7 mouse cellular contexts compared by ENCODE assay signal in genomic region chr1:132317413-132317812, GRCm38 (mm10). TPM values are rescaled to one million over a fixed set of nuclear protein-coding genes. Genes with fewer than 3 reads are reported as not detected.
DNase-seq lines count a peak whose midpoint lies in the region; ATAC-seq and TF ChIP-seq lines count a peak whose summit lies in the region.

No protein-coding gene starts in this region.

- TF ChIP-seq CTCF in liver, postnatal 0 days (IDR thresholded peaks at IDR 0.05; ENCODE audit: low read depth): no peak

- H3K27me3 ChIP-seq in hindbrain, embryonic 11.5 days (ENCODE audit: control insufficient read depth, insufficient read depth, low read length): peaks cover 2% of the 10 kb centered on the region; the same call in 1 of the 2 replicates
- H3K27me3 ChIP-seq in liver, postnatal 0 days (ENCODE audit: insufficient read depth, low read length): 0 out of 2 replicates have a peak, but pooled peaks cover 7% of the 10 kb centered on the region
- 0 out of 2 replicates have a peak, but pooled peaks cover 10% of the 10 kb centered on the region for H3K27me3 ChIP-seq in stomach, embryonic 14.5 days (ENCODE audit: control insufficient read depth, insufficient read depth, low read length)

- WGBS in hindbrain, embryonic 11.5 days: 47% methylated on average over 4 of the region's 4 CpGs
- 28% methylated on average over 4 of the region's 4 CpGs for WGBS in liver, postnatal 0 days (ENCODE audit: insufficient replicate concordance)
- 66% methylated on average over 4 of the region's 4 CpGs for WGBS in stomach, embryonic 14.5 days

- peak; percentile 44 for DNase-seq in urinary bladder, postnatal 25 days (ENCODE audit: low spot score)
- no peak for DNase-seq in urinary bladder, postnatal 10 days (ENCODE audit: low spot score)
- no peak for DNase-seq in hindbrain, embryonic 11.5 days (ENCODE audit: low spot score)
- no peak for DNase-seq in liver, postnatal 0 days
- no peak for DNase-seq in layer of hippocampus, adult 8-10 months (ENCODE audit: low spot score in 2 of 2)
- DNase-seq in cerebellum, postnatal 36 days: no peak

- peaks cover 4% of the 10 kb centered on the region; the same call in 1 of the 2 replicates for H3K36me3 ChIP-seq in hindbrain, embryonic 11.5 days (ENCODE audit: control insufficient read depth, insufficient read depth, low read length)
- H3K36me3 ChIP-seq in liver, postnatal 0 days (replicated peaks; ENCODE audit: insufficient read depth, low read length): 0 out of 2 replicates have a peak, but pooled peaks cover 3% of the 10 kb centered on the region
- H3K36me3 ChIP-seq in stomach, embryonic 14.5 days (ENCODE audit: control insufficient read depth, insufficient read depth, low read length): no peaks in the 10 kb centered on the region

- H3K4me1 ChIP-seq in hindbrain, embryonic 11.5 days (replicated peaks; ENCODE audit: control insufficient read depth, insufficient read depth, low read length): peaks cover 28% of the 10 kb centered on the region
- peaks cover 42% of the 10 kb centered on the region for H3K4me1 ChIP-seq in liver, postnatal 0 days (ENCODE audit: insufficient read depth)
- peaks cover 5% of the 10 kb centered on the region for H3K4me1 ChIP-seq in stomach, embryonic 14.5 days (ENCODE audit: control insufficient read depth, insufficient read depth, low read length)

- ATAC-seq in hindbrain, embryonic 11.5 days (ENCODE audit: low FRiP score): no peak
- ATAC-seq in liver, postnatal 0 days: peak; percentile 32
- ATAC-seq in stomach, embryonic 14.5 days (ENCODE audit: insufficient number of reproducible peaks, insufficient read depth, low FRiP score, low read depth): no peak

- H3K27ac ChIP-seq in hindbrain, embryonic 11.5 days (ENCODE audit: low read depth, low read length): peak overlapping the region; percentile 97; the same call in 1 of the 2 replicates
- peak overlapping the region; percentile 89 for H3K27ac ChIP-seq in liver, postnatal 0 days (ENCODE audit: low read depth)
- no peak overlapping the region; the same call in 1 of the 2 replicates for H3K27ac ChIP-seq in stomach, embryonic 14.5 days (ENCODE audit: low read length)

- peak overlapping the region; percentile 85 for H3K4me2 ChIP-seq in hindbrain, embryonic 11.5 days (replicated peaks; ENCODE audit: low read depth, low read length)
- H3K4me2 ChIP-seq in liver, postnatal 0 days (ENCODE audit: low read depth, low read length): peak overlapping the region; percentile 91
- H3K4me2 ChIP-seq in stomach, embryonic 14.5 days (replicated peaks; ENCODE audit: low read depth, low read length): peak overlapping the region; percentile 96; the same call in 1 of the 2 replicates

- peak; percentile 11; the same call in 1 of the 2 replicates for TF ChIP-seq EP300 in liver, postnatal 0 days (IDR thresholded peaks at IDR 0.05; ENCODE audit: low read depth)

- peak overlapping the region; percentile 85 for H3K9ac ChIP-seq in hindbrain, embryonic 11.5 days (ENCODE audit: low read depth, low read length)
- peak overlapping the region; percentile 13; the same call in 1 of the 2 replicates for H3K9ac ChIP-seq in liver, postnatal 0 days (replicated peaks)
- no peak overlapping the region for H3K9ac ChIP-seq in stomach, embryonic 14.5 days (replicated peaks; ENCODE audit: low read depth, low read length)

- H3K4me3 ChIP-seq in hindbrain, embryonic 11.5 days (ENCODE audit: low read depth, low read length): peak overlapping the region; percentile 83
- H3K4me3 ChIP-seq in liver, postnatal 0 days (ENCODE audit: low read depth, low read length): peak overlapping the region; percentile 63
- no peak overlapping the region for H3K4me3 ChIP-seq in stomach, embryonic 14.5 days (ENCODE audit: low read depth, low read length)

- H3K9me3 ChIP-seq in hindbrain, embryonic 11.5 days (ENCODE audit: control insufficient read depth, low read length): no peaks in the 10 kb centered on the region
- H3K9me3 ChIP-seq in liver, postnatal 0 days (ENCODE audit: low read length): no peaks in the 10 kb centered on the region
- no peaks in the 10 kb centered on the region for H3K9me3 ChIP-seq in stomach, embryonic 14.5 days (ENCODE audit: control insufficient read depth, low read depth, low read length)

RNA-seq across cellular contexts. Expression of gene Nuak2, which starts 1.5 kb away (rescaled TPM):
- polyA plus RNA-seq in hindbrain, embryonic 11.5 days (2014; fragmentation: Nextera tagmentation; extraction: Ambion mirVana): 33.1 and 39.3 TPM in 2 replicates
- 6.0 and 6.8 TPM in 2 replicates for polyA plus RNA-seq in liver, postnatal 0 days (2015; fragmentation: Nextera tagmentation; extraction: Ambion mirVana)
- 4.2 and 4.5 TPM in 2 replicates for polyA plus RNA-seq in stomach, embryonic 14.5 days (2014; fragmentation: Nextera tagmentation; extraction: Ambion mirVana)
- total RNA-seq in layer of hippocampus, adult 8-10 months (2022): 1 to 10 TPM; 1.2 to 2.0 (median 1.9) TPM

RNA-seq across cellular contexts. Expression of gene Klhdc8a, which starts 19.0 kb away (rescaled TPM):
- 2.9 and 3.0 TPM in 2 replicates for polyA plus RNA-seq in hindbrain, embryonic 11.5 days (2014; fragmentation: Nextera tagmentation; extraction: Ambion mirVana)
- 0.32 and 0.40 TPM in 2 replicates for polyA plus RNA-seq in liver, postnatal 0 days (2015; fragmentation: Nextera tagmentation; extraction: Ambion mirVana)
- 0.10 TPM in 1 of 2 replicates, not detected in the other for polyA plus RNA-seq in stomach, embryonic 14.5 days (2014; fragmentation: Nextera tagmentation; extraction: Ambion mirVana)
- total RNA-seq in layer of hippocampus, adult 8-10 months (2022): 1 to 10 TPM; 5.1 to 6.2 (median 5.7) TPM
